Mouse (Mus musculus) right cerebral cortex, adult 18-20 months (tissue): ENCODE data around the gene Psmb2.

Source experiments
- DNase-seq: peaks from one replicate; pipeline ENCODE4 v3.0.0; 2022; ENCODE audit warnings: mixed read lengths

Psmb2 gene

DNA sequence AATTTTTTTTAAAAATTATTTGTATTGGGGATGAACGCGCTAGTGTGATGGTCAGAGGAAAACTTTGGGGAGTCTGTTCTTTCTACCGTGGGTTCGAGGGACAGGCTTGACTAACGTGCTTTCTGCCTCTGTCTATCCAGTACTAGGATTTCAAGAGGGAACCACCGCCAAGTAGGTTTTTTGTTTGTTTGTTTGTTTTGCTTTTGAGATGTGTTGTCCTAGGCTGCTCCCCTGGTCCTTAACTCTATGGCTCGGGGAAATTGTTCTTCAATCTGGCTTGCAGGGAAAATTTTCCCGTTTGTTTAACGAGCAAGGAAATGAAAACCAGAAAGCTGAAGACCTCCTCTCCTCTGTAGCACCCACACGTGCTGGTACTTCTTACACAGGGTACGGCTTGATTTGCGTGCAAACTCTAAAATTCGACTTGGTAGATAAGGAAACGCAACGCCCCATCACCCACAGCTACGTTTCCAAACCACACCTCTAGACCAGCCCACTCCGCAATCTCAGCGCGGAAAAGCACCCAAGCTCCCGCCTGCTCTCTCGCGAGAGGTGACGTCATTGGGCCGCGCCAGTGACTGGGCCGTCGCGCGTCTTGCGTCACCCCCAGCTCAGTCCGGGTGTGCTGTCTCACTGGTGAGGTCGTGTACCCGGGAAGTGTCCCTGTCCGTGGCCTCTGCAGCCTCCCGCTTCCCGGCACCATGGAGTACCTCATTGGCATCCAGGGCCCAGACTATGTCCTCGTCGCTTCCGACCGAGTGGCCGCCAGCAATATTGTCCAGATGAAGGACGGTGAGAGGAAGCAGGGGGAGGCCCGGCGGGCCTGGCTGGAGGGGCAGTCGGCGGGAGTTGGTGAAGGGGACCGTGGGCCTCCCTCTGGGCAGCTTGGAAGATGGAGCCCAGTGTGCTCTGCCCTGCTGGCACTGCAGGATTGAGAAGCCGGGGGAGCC is at the start of gene Psmb2:
Gene Psmb2 (plus strand): TSS at position 577 of the 950 bp plus-strand sequence.
- DNase-seq: peak; percentile 98

DNA sequence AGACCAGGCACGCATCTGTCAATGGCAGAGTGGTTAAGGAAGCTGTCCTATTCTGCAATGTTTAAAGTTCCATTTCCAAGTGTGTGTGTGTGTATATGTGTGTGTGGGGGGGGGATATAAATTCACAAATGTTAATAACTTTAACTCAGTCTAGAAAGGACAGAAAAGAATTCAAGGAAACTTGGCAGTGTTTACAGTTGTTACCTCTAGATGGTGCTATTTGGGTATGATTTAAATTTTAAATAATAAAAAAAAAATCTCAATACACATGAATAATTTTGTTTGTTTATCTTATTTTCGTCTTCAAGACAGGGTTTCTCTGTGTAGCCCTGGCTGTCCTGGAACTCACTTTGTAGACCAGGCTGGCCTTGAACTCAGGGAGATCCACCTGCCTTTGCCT is 45.5 kb upstream of the Psmb2 start:
- DNase-seq: no peak

DNA sequence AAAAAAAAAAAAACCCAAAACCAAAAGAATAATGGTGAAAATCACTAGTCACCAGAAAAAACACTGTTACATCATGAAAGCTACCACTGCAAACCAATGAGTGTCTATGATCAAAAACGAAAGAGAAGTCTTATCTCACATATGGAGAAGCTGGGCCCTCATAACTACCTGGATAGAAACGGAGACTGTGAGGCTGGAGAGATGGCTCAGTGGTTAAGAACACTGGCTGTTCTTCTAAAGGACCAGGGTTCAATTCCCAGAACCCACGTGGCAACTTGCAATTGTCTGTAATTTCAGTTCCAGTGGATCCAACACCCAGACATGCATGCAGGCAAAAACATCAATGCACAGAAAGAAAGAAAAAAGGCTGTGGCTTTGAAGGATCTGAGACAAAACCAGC is 44.8 kb upstream of the Psmb2 start:
- DNase-seq: no peak

DNA sequence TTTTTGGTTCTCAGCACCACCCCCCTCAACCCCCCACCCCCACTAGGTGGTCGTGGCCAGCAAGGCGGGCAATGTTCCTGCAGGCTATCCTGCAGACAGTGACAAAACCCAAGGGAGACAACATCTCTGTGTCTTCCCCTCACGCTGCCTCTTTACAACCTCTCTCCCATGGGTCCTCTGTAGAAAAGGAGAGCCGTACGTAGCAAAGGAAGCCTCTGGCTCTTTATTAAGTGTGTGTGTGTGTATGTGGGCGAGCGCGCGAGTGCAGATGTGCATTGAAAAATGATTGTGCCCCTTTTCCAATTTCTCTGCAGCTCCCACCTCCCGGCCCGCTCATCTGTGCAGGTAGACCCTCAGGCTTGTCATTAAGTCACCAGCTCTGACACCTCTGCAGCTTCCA is 41.1 kb upstream of the Psmb2 start:
- DNase-seq: no peak

DNA sequence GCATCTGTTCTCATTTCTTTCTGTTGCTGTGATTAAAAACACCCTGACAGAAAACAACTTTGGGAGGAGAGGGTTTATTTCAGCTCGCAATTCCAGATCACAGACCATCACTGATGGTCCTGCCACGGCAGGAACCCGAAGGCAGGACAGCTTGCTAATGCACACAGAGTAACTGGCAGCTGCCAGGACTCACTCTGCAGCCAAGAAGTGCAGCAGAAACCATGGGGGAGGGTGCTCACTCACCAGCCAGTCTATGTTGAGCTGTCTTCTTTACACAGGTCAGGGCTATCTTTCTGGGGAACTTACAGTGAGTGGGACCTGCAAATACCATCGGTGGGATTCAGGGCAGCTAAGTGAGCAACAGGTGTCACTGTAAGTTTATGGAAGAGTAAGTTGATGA is 40.0 kb upstream of the Psmb2 start:
- no peak for DNase-seq

DNA sequence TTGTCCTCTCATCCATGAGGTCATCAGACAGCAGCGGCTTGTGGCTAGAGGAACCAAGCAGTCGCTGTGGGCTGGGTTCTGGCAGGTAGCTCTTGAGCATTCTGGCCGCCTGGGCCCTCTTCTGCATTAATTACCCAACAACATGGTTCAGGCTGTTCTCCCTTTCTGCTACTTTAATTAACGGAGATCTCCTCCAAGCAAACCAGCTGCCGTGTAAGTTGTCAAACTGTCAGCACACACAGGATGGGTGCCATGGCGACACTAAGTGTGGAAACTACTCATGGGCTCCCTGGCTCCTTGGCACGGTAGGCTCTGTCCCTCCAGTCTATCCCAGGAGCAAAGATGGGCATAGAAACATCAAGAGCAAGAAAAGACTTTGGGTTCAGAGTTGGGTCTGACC is 38.1 kb upstream of the Psmb2 start:
- DNase-seq: no peak

DNA sequence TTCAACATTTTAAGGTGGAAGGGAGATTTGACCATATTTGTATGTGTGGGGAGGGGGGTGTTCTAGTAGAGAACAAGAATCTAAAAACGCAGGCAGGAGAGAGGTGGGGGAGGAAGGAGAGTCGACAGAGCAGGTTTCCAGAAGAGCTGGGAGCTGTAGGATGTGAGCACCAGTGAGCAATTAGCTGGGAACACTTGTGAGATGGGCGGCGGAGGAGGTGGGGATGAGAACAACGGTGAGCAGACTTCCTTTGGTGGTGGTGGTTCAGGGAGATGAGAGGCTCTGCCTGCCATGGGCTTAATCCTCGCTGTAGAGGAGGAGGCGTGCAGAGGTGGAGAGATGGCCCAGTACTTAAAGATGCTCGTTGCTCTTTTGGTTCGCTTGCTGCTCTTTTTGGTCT is 35.5 kb upstream of the Psmb2 start:
- peak; percentile 78 for DNase-seq

DNA sequence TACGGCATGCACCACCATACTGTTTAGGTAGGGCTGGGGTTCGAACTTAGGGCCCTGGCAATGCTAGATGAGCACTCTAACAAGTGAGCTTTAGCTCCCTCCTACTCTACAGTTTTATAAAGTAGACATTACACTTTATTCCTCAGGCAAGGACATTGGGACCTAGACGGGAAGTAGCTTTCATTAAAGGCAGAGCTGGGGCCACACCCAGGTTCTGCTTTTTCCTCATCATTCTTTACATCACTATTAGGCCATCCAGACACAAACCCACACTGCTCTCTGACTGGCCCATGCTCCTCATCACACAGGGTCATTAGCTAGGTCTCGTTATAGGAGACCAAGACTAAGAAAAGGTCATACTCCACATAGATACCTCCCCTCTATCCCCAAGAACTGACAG is 33.6 kb upstream of the Psmb2 start:
- DNase-seq: no peak

DNA sequence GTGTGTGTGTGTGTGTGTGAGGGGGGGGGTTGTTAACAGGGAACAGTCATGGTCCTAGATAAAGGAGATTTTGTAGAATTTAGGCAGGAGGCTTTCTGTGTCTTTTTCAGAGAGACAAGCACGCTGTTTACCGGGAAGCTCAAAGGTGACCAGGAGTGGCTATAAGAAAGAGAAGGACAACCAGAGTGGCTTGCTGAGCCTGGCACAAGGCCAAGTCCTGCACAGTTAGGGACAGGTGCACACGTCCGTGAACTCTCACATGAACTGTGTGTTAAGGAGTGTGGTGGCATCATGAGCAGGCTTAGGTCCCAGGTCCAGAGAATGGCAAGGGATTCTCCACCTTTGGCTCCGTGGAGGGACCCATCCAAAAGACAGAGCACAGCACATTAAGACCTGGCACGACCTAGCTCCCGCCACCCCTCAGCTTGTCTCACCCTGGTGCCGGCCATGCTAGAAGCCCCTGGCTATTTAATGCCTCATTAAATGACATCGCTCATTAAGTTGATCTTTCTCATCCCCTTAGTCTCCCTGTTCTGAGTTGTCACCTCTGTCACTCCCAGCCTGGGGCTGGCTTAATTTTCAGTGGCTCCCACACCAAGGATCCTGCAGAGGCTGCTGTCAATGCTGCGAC is 33.0 kb upstream of the Psmb2 start:
- DNase-seq: no peak

DNA sequence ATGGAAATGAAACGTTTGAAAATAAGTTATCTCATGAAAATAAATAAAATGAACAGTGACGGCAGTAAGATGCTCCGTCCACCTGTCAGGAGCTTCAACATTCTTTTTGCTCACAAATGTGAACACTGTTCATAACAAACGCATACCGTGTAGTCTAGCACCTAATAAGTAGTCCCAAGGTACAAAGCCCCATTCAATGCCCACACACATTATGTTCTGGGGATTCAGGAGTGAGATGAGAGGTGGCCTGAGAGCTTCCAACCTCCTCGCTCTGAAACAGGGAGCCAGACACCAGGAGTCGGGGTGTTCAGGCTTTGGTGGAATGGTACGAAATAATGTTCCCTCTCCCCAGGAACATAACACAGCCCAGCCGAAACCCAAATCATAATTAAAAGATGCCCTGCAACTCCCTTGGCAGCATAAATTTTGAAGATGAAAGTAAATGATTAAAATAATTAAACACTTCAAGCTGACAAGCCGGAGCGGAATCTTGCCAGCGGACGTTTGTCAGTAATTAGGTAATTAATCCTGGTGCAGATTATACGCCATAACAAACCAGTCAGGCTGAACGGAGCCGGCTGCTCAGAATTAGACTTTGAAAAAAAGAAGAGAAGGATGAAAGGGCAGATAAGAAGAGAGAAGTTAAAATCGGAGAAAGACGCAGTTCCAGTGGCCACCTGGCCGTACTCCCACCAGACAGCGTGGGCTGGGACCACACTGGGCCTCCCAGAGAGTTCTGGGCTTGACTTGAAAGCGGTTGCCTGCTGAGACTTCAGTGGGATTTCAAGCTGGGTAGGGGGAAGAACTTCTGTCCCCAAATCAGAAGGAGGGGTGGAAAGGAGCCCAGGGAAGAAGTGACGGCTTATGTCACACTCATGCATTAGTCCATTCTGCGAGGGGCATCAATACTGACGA is 29.2 kb upstream of the Psmb2 start:
- no peak for DNase-seq

DNA sequence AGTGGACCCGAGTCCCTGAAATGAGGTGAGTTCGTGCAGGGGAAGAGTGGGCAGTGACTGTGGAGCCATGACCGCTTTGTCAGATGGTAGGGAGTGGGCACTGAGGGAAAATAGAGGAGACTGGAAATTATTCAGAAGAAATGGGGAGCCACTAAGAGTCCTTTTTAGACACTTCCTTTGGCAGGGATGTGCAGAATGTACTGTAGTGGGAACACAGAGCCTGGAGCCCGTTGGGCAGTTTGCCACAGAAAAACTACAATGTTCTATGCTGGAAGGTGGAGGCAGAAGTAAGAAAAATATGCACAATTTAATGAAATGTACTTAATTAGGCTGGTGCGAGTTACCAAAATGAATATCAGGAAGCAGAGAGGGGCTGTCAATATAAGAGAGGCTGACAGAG is 24.3 kb upstream of the Psmb2 start:
- DNase-seq: no peak

DNA sequence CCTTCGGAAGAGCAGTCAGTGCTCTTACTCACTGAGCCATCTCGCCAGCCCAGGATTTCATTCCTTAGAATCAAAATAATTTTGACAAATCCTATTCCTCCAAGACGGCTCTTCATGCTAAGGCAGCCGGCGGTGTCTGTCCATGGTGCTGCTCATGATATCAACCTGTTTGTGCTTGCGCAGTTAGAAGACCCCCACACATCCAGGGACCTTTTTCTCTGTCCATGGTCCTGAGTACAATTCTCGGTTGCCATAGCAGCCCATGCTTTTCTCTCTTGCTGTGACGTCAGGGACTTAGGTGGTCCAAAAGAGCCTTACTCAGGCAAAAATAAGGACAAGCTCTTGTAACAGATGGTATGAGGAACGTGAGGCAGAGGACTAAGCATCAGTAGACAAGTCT is 22.1 kb upstream of the Psmb2 start:
- no peak for DNase-seq

DNA sequence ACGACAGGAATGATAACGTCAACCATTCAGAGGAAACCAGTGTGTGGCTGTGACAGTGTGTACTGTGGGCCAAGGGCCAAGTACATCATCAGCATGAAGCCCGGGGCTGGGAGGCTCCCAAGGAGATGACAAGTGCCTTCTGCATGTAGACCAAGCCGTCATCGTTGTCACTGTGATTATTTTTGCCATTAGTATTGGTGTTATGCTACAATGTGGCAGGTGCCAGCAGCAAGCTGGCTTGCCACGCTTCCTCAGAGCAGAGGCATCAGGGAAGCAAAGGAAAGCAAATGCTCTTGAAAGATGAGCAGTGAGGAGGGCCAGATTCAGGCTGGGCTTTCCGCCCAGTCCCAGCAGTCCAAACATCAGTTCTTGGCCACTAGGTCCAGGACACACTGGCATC is 16.2 kb upstream of the Psmb2 start:
- peak; percentile 26 for DNase-seq

DNA sequence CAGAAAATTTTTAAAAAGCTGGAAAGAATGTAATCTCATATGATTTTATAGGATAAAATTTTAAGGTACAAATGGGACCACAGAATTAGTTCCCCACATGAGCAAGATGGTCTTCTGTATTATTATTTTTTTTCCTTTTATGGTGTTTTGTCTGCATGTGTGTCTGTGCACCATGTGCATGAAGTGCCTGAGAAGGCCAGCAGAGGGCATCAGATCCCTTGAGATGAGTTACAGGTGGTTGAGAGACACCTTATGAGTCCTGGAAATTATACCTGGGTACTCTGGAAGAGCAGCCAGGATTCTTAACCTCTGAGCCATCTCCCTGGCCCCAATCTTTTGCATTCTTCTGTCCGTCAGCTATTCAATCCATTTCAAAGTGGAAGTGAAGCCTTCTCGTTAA is 10.4 kb upstream of the Psmb2 start:
- no peak for DNase-seq

DNA sequence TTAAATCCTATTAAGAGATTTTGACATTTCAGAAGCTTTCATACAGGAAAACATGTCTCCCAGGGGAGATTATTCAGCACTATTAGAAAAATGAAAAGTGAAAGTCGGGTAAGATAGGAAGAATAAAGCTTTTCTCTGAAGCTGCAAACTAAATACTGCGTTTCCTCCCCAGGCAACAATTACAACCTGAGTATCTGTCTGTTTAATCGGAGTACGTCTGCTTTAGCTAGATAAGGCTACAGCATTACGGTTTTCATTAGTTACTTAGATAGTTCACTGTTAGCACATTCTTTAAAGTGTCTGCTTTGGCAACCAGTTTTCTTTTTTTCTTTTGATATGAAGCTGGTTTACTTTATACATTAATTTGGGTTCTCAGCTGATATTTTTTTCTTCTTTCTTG is 4.9 kb downstream of the Psmb2 start:
- no peak for DNase-seq

DNA sequence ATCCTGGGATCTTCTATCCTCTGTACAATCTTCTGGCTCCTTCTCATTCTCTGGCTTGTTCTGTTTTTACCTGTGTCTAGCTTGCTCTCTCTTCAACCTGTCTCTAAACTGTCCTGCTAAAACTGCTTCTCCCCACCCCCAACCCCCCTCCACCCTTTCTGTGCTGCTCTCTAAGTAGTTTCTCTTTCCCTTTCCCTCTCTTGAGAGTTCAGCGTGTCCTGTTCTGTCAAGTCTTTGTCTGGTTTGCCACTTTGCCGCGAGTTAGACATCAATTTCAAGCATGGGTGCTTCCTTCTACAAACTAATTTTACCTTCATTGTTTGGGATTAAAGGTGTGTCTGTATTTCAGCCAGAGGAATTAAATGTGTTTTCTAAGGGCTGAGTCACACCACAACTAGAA is 5.7 kb downstream of the Psmb2 start:
- no peak for DNase-seq

DNA sequence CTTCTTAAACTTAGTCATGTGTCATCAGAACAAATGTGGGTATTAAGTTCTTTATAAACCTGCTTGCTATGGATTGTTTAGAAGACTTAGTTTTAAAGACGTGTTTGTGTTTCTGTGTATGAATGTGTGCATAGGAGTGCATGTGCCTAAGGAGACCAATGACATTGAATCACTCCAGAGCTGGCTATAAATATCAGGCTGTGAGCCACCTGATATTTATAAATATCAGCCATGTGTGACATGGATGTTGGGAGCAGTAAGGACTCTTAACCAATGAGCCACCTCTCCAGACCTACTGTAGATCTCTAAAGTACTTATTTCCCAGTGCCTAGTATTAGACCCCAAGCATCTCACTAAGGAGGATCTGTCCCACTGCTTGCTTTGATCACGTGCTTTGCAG is 12.0 kb downstream of the Psmb2 start:
- DNase-seq: no peak

DNA sequence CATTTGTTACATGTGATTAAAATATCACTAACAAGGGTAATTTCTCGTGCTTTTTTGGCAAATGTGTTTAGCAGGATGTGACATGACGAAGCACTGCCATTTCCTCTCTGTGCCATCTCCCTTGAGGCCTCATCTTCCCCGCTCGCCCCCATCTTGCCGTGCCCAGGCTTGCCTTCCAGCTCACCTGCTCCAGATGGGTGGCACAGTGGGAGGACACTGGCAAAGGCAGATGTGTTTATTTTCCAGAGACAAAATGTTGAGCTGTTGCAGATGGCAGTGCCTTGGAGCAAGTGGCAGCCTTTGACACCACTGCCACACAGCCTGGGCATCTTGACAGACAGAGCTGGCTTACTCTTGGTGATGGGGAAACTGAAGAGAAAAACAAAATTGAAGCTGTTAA is 15.6 kb downstream of the Psmb2 start:
- no peak for DNase-seq

DNA sequence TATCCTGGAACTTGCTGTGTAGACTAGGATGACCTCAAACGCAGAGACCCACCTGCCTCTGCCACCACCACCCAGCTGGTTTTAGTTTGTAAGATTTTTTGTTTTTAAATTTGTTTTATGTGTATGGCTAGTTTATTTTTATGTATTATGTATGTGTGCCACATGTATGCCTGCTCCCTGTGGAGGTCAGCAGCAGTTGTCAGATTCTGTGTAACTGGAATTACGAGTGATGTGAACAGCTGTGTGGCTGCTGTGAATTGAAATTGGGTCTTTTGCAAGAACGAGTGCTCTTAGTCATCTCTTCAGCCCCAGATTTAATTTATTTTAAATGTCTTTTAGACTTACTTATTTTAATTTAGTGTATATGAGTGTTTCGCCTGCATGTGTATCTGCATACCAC is 19.5 kb downstream of the Psmb2 start:
- no peak for DNase-seq

DNA sequence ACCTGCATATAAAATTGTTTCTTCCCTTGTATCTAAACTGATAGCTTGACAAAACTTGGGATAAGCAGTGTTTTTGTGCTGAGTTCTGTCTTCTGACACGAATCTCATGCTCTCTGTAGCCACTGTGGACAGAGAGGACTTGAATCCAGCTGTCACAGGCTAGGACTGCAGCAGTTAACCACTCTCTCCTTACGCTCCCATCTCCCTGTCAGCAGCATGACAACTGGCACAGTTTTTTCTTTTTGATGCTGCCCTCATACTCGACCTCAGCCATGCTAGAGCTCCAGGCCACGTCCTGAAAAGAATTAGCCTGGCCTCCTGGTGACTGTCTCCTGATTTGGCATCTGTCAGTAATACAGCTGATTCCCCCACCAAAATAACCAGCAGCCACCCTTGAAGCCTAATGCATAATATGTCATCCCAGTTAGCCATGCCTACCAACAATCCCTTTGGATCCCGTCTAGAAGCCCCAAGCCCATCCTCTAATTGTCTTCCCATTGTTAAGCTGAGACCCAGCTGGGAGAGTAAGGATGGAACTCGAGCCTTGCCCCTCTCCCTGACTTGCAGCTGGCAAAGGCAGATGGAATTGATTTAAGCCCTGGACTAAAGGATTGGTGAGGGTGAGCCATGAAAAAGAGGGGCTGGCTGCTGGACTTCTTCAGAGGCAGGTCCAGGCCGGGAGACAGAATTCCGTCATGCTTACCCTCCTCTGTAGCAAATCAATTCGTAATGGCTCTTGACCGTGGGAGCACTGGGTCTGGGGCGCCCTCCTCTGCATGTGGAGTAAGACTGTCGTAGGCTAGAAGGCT is 29.4 kb downstream of the Psmb2 start:
- DNase-seq: no peak

DNA sequence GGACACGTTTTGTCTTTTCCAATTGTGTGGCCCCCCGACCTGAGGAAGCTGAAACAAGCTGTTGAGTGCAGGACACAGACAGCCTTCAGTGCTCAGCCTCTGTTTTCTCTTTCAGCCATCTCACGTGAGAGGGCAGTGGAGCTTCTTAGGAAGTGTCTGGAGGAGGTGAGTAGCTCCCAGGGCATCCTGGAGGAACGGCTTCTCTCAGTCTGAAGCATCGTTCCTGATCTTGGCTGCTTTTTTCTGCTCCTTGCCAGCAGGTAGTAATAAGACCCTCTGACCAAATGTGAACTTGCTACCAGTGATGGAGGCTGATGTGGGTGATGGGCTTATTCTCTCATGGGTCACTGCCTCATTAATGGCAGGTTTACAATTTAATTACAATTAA is 30.0 kb downstream of the Psmb2 start:
- no peak for DNase-seq

DNA sequence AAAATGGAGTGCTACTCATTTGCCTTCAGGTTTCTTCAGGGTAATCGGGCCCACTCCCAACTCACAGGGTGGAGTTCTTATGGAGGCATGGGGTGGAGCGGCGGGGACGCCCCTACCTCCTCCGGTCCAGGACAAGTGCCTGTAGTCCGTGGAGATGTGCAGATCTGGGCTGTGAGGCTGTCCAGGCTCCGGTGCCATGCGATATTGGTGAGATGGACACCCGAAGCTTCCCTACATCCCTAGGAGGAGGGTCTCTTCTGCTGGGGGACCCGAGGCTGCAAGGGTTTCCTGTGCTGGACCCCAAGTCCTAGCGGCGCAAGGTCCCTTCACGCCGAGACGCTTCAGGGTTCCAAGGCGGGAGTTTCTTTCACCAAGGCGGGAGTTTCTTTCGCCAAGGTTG is 54.7 kb downstream of the Psmb2 start:
- no peak for DNase-seq
